Mouse (Mus musculus) kidney, adult 8-10 months (tissue): ENCODE measurements at regions not wholly inside any gene's neighbourhood (a gene's known extent, or its start where the extent isn't known, plus 50 kb on each side); places are given as distances from the start of the nearest gene placed in this dataset.

Experiments used
- DNase-seq, 2 experiments: peaks; one replicate each; pipeline ENCODE4 v3.0.0; 2022

GRCm38 (mm10) chr1:92776353-92776752, 55.1 kb upstream of the Gpc1 start:
- DNase-seq, result no peak

- DNase-seq, result no peak
Observed at GRCm38 (mm10) chr1:92775908-92776307, 55.5 kb upstream of the Gpc1 start.

GRCm38 (mm10) chr1:92774743-92775692, 56.4 kb upstream of the Gpc1 start:
- DNase-seq, result no peak

GRCm38 (mm10) chr1:92774006-92774405, 57.4 kb upstream of the Gpc1 start:
- DNase-seq, result no peak

DNA sequence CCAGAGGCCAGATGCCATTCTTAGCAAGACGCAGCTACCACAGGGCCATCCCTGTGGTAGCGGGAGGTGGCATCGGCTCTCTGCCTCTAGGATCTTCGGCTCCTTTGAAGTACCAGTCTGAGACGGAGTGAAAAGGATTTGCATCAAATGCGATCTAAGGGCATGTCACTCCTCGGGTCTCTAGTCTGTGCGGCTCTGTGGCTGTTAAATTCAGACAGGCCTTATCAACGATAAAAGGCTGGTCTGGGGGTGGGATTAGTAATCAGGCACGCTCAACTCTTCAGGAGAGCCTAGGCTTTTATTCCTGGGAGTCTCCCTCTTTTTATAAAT, 58.7 kb upstream of the Gpc1 start:
- DNase-seq, result no peak

- no peak for DNase-seq
Observed at GRCm38 (mm10) chr1:92772101-92772783, 59.2 kb upstream of the Gpc1 start.

- no peak for DNase-seq
Observed at GRCm38 (mm10) chr1:92769696-92770095, 61.7 kb upstream of the Gpc1 start.

DNA sequence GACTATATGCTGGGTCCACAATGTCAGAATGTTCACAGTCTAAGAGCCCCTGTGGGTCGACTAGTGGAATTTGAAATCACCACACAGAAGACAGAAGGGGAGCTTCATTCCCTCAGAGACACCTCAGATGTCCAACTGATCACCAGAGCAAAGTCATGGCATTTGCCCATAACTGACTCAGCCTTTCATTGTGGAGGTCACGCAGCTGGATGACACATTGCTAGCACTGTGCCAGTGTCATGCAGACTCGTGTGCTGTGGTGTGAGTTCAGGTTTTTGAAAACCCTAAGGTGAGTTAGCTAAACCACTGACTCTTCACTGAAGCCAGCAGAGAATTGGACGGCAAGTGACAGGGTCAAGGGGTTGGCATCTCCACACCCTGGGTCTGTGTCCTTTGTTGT, 62.3 kb upstream of the Gpc1 start:
- no peak for DNase-seq

GRCm38 (mm10) chr1:92766496-92766895, 64.9 kb upstream of the Gpc1 start:
- no peak for DNase-seq

- no peak for DNase-seq
Observed at GRCm38 (mm10) chr1:92754793-92755488, 76.5 kb upstream of the Gpc1 start.

GRCm38 (mm10) chr1:92751700-92752136, 79.7 kb upstream of the Gpc1 start:
- no peak for DNase-seq

GRCm38 (mm10) chr1:92749475-92749874, 82.0 kb upstream of the Gpc1 start:
- no peak for DNase-seq

- DNase-seq, result no peak
Observed at GRCm38 (mm10) chr1:92745284-92745683, 86.2 kb upstream of the Gpc1 start.

- no peak for DNase-seq
Observed at GRCm38 (mm10) chr1:92744528-92745241, 86.8 kb upstream of the Gpc1 start.

DNA sequence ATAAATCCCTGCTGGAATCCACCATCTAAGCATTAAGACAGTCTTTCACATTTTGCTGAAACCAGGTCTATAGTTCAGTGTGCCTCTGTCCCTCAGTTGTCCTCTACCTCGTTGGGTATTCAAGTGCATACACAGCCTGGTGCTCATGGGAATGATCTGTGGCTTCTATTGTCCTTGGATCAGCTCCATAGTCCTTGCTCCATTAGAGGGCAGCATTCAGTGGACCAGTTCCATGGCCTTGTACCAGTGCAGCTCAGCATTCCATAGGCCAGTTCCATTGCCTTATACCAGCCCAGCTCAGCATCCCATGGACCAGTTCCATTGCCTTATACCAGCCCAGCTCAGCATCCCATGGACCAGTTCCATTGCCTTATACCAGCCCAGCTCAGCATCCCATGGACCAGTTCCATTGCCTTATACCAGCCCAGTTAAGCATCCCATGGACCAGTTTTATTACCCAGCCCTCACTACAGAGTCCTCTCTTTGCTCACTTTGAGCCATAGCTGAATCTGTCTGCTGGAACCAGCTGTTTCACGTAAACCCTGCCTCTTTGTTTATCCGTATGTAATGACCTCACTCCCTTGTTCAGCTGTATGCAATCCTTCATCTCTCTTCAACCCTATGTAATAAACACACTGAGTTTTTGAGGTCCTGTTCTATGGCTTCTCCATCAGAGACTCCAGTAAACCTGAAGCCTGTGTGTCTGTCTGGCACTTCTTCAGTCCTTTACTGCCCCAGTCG, 88.4 kb upstream of the Gpc1 start:
- no peak for DNase-seq

GRCm38 (mm10) chr1:92742300-92742699, 89.1 kb upstream of the Gpc1 start:
- no peak for DNase-seq

DNA sequence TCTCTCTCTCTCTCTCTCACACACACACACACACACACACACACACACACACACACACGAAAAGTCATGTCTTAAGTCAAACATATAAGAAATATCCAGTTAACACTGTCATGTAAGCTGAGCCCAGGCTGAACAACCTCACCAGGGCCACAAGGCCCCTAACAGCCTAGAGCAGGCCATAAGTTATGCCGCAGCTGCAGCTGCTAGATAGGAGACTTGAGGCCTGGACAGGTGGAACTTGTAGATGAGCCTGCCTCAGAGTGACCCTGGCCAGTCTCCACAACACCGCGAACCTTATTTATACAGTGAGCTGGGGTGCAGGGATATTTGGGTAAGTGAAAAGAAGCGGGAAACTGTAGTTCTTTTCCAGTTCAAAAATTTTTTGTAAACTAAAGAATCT, 90.4 kb upstream of the Gpc1 start:
- DNase-seq, result no peak

DNA sequence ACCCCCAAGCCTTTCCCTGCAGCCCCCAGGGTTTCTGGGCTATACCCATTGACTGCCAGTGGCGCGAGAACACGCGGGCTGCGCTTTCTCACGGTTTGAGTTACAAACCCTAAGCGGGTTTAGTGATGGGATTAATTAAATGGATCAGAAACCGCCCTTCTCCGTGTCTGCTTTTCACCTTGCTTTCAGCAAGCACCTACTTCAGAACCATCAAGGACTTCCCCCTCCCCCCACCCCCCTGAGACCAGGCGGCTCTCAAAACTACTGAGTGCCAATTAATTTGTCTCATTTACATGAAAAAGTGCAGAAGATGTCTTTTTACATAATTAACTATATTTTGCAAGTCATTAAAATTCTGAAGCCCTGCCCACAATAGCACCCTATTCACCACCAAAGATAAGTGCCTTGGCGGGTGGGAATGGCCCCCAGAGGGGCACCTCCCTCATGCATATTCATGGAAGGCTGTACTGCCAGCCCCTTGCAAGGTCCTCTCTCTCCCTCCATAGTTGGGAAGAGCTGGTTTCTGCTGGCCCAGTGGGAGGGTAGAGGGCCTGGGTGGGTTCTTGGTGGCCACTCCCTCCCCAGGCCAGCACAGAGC, 89.1 kb upstream of the Otos start:
- DNase-seq, result no peak

GRCm38 (mm10) chr1:92736411-92736810, 87.8 kb upstream of the Otos start:
- no peak for DNase-seq

DNA sequence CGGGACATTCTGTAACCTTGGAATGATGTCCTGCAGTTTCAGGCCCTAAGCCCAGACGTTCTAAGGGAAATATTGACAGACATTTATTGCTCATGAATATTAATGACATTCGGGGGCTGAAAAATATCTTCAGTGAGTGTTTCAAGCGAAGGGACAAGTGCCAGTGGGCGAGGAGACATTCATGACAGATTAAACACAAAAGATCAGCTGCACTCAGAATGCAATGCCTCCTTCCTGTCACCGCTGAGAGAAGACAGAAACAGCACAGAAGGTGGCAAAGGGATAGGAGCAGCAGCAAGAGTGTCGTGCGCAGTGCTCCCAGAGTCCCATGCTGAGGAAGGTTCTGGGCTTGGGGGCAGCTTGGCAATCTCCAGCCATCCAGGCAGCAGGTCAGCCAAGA, 85.1 kb upstream of the Otos start:
- DNase-seq, result no peak

- DNase-seq, result no peak
Observed at GRCm38 (mm10) chr1:92731353-92732282, 83.0 kb upstream of the Otos start.
